In genomic region chr9:40269103-40269861, GRCm38 (mm10) we compare ENCODE assay signal across 8 mouse cellular contexts. TPM values are rescaled to one million over a fixed set of nuclear protein-coding genes. Genes with fewer than 3 reads are reported as not detected.
DNase-seq lines count a peak whose midpoint lies in the region; ATAC-seq and TF ChIP-seq lines count a peak whose summit lies in the region.

Gene Scn3b, plus strand, starts transcription at chr9:40269217.

- H3K9me3 ChIP-seq in kidney, postnatal 0 days (replicated peaks; ENCODE audit: low read length) = no peaks in the 10 kb centered on the region
- no peaks in the 10 kb centered on the region for H3K9me3 ChIP-seq in embryonic facial prominence, embryonic 13.5 days
- H3K9me3 ChIP-seq in liver, embryonic 14.5 days (ENCODE audit: control insufficient read depth, low read length) = no peaks in the 10 kb centered on the region
- H3K9me3 ChIP-seq in neural tube, embryonic 11.5 days (ENCODE audit: control insufficient read depth, low read length) = no peaks in the 10 kb centered on the region

- H3K36me3 ChIP-seq in kidney, postnatal 0 days (ENCODE audit: insufficient read depth, low read length) = no peaks in the 10 kb centered on the region
- H3K36me3 ChIP-seq in embryonic facial prominence, embryonic 13.5 days = no peaks in the 10 kb centered on the region
- no peaks in the 10 kb centered on the region for H3K36me3 ChIP-seq in liver, embryonic 14.5 days (replicated peaks; ENCODE audit: control insufficient read depth, insufficient read depth, low read depth)
- no peaks in the 10 kb centered on the region for H3K36me3 ChIP-seq in neural tube, embryonic 11.5 days (ENCODE audit: control insufficient read depth, insufficient read depth, low read length)

- 1% methylated on average over 38 of the region's 42 CpGs for WGBS in kidney, postnatal 0 days
- under 1% methylated on average over 42 of the region's 42 CpGs for WGBS in embryonic facial prominence, embryonic 13.5 days
- 1% methylated on average over 40 of the region's 42 CpGs for WGBS in liver, embryonic 14.5 days (ENCODE audit: insufficient replicate concordance)
- WGBS in neural tube, embryonic 11.5 days = 1% methylated on average over 40 of the region's 42 CpGs

- peak within 1 kb of the TSS; percentile 46 for H3K4me2 ChIP-seq in kidney, postnatal 0 days (ENCODE audit: low read length)
- peak within 1 kb of the TSS; percentile 63 for H3K4me2 ChIP-seq in embryonic facial prominence, embryonic 13.5 days
- peak within 1 kb of the TSS; percentile 23 for H3K4me2 ChIP-seq in liver, embryonic 14.5 days (ENCODE audit: low read depth)
- H3K4me2 ChIP-seq in neural tube, embryonic 11.5 days (ENCODE audit: low read depth) = peak within 1 kb of the TSS; percentile 80

- peaks cover 12% of the 10 kb centered on the region for H3K27me3 ChIP-seq in kidney, postnatal 0 days (ENCODE audit: insufficient read depth, low read length)
- peaks cover 33% of the 10 kb centered on the region for H3K27me3 ChIP-seq in embryonic facial prominence, embryonic 13.5 days
- H3K27me3 ChIP-seq in liver, embryonic 14.5 days (ENCODE audit: control insufficient read depth, insufficient read depth, low read length) = peaks cover 8% of the 10 kb centered on the region
- H3K27me3 ChIP-seq in neural tube, embryonic 11.5 days (ENCODE audit: control insufficient read depth, insufficient read depth, low read length) = peaks cover 4% of the 10 kb centered on the region; the same call in 1 of the 2 replicates

- no peak for TF ChIP-seq CTCF in kidney, postnatal 0 days (IDR thresholded peaks at IDR 0.05; ENCODE audit: low read depth)
- TF ChIP-seq CTCF in liver, embryonic 14.5 days (IDR thresholded peaks at IDR 0.05; ENCODE audit: low read depth) = no peak

- ATAC-seq in kidney, postnatal 0 days (replicated peaks; ENCODE audit: low FRiP score, low read depth) = peak; percentile 60
- ATAC-seq in embryonic facial prominence, embryonic 13.5 days (ENCODE audit: insufficient number of reproducible peaks, insufficient read depth, low FRiP score, low TSS enrichment, low read depth) = peak; percentile 76
- no peak for ATAC-seq in liver, embryonic 14.5 days (ENCODE audit: insufficient read depth)
- ATAC-seq in neural tube, embryonic 11.5 days (ENCODE audit: insufficient read depth, low FRiP score, low TSS enrichment) = peak; percentile 91

- no peaks in the 10 kb centered on the region for H3K4me1 ChIP-seq in kidney, postnatal 0 days (replicated peaks; ENCODE audit: insufficient read depth, low read length)
- H3K4me1 ChIP-seq in embryonic facial prominence, embryonic 13.5 days = peaks cover 22% of the 10 kb centered on the region
- H3K4me1 ChIP-seq in liver, embryonic 14.5 days (replicated peaks; ENCODE audit: control insufficient read depth in 2 of 2, insufficient read depth in 2 of 2, low read length in 1 of 2) = peaks cover 0 to 2% of the 10 kb centered on the region in 2 experiments; a peak in 1 of 4 replicates
- no peaks in the 10 kb centered on the region for H3K4me1 ChIP-seq in neural tube, embryonic 11.5 days (ENCODE audit: control insufficient read depth, insufficient read depth, low read length)

- TF ChIP-seq EP300 in liver, embryonic 14.5 days (IDR thresholded peaks at IDR 0.05; ENCODE audit: low read depth) = no peak

- no peak within 1 kb of the TSS for H3K9ac ChIP-seq in kidney, postnatal 0 days (ENCODE audit: low read depth, low read length)
- 0 out of 2 replicates have a peak within 1 kb of the TSS, but pooled peaks have one; percentile 36 for H3K9ac ChIP-seq in embryonic facial prominence, embryonic 13.5 days
- no peak within 1 kb of the TSS for H3K9ac ChIP-seq in liver, embryonic 14.5 days (replicated peaks)
- peak within 1 kb of the TSS; percentile 44 for H3K9ac ChIP-seq in neural tube, embryonic 11.5 days (ENCODE audit: low read length)

- no peak within 1 kb of the TSS; the same call in 1 of the 2 replicates for H3K4me3 ChIP-seq in kidney, postnatal 0 days (replicated peaks; ENCODE audit: low read depth, low read length)
- peak within 1 kb of the TSS; percentile 37 for H3K4me3 ChIP-seq in embryonic facial prominence, embryonic 13.5 days
- H3K4me3 ChIP-seq in liver, embryonic 14.5 days (ENCODE audit: insufficient read depth in 1 of 2, low read depth in 2 of 2, low read length in 2 of 2) = 0 out of 4 replicates have a peak within 1 kb of the TSS, but pooled peaks of 1 of the 2 experiments have one; percentile 0
- H3K4me3 ChIP-seq in neural tube, embryonic 11.5 days (ENCODE audit: low read depth, low read length) = peak within 1 kb of the TSS; percentile 40

- DNase-seq in kidney, postnatal 0 days (ENCODE audit: low spot score) = peak; percentile 80
- no peak for DNase-seq in kidney, adult 11 months
- DNase-seq in heart, adult 8-10 months (ENCODE audit: low spot score) = peak; percentile 32
- DNase-seq in kidney, postnatal 25 days = peak; percentile 23 to 44
- no peak for DNase-seq in liver, embryonic 14.5 days (ENCODE audit: low read depth in 3 of 3, low spot score in 3 of 3)
- peak; percentile 79 for DNase-seq in neural tube, embryonic 11.5 days (ENCODE audit: low spot score)
- peak; percentile 21 to 55 for DNase-seq in urinary bladder, postnatal 36 days (ENCODE audit: low spot score in 2 of 2)

- H3K27ac ChIP-seq in kidney, postnatal 0 days = no peak within 1 kb of the TSS
- H3K27ac ChIP-seq in embryonic facial prominence, embryonic 13.5 days = no peak within 1 kb of the TSS
- no peak within 1 kb of the TSS for H3K27ac ChIP-seq in liver, embryonic 14.5 days
- H3K27ac ChIP-seq in neural tube, embryonic 11.5 days (ENCODE audit: low read depth, low read length) = peak within 1 kb of the TSS; percentile 17; the same call in 1 of the 2 replicates

RNA-seq across cellular contexts. Expression of gene Scn3b, which starts in this region (rescaled TPM):
- 0.31 and 0.32 TPM in 2 replicates for polyA plus RNA-seq in kidney, postnatal 0 days (2015; fragmentation: Nextera tagmentation; extraction: Ambion mirVana)
- 2.8 and 3.0 TPM in 2 replicates for polyA plus RNA-seq in embryonic facial prominence, embryonic 13.5 days (2015; fragmentation: Nextera tagmentation; extraction: Ambion mirVana)
- 1 to 10 TPM in 1 of 4 experiments, under 1 TPM in 3; 0.57 to 1.4 (median 0.74) TPM for total RNA-seq in heart, adult 8-10 months (2022)
- polyA plus RNA-seq in liver, embryonic 14.5 days (2012; rRNA removed) = 0.01 and 0.09 TPM in 2 replicates
- 0.06 TPM in 1 of 2 replicates, not detected in the other for polyA plus RNA-seq in liver, embryonic 14.5 days (2014; fragmentation: Nextera tagmentation; extraction: Ambion mirVana)
- 29.6 and 37.1 TPM in 2 replicates for polyA plus RNA-seq in neural tube, embryonic 11.5 days (2014; fragmentation: Nextera tagmentation; extraction: Ambion mirVana)

Comparison
In these comparisons a context has a peak if more than half of its experiments do, and no peak if none do; other contexts are left out.
1. DNase-seq: peak in heart, adult 8-10 months (single experiment), kidney, postnatal 25 days (2 of 2), neural tube, embryonic 11.5 days (single experiment) and urinary bladder, postnatal 36 days (2 of 2); none in kidney, adult 11 months (single experiment) and liver, embryonic 14.5 days (0 of 3).
2. Peak in DNase-seq, ATAC-seq and H3K4me2 ChIP-seq in kidney, postnatal 0 days; RNA of the gene not detected or under 1 TPM.
3. H3K4me2 ChIP-seq: peak in every context shown above with its lines; median percentile 80 in neural tube, embryonic 11.5 days; 63 in embryonic facial prominence, embryonic 13.5 days; 46 in kidney, postnatal 0 days; 23 in liver, embryonic 14.5 days.
4. H3K9ac ChIP-seq: peak in embryonic facial prominence, embryonic 13.5 days (single experiment) and neural tube, embryonic 11.5 days (single experiment); none in kidney, postnatal 0 days (single experiment) and liver, embryonic 14.5 days (single experiment).